Mouse (Mus musculus) midbrain, embryonic 14.5 days (tissue): ENCODE data around the gene Crcp. TPM values are rescaled to one million over a fixed set of nuclear protein-coding genes. Genes with fewer than 3 reads are reported as not detected.

Source experiments
- ATAC-seq: fragments of 200-750 bp; cut with Nextera tagmentation; 2 replicates; pipeline ENCODE4 v1.8.0; 2017; ENCODE audit warnings: moderate number of reproducible peaks, moderate library complexity; ENCODE audit not compliant: low FRiP score, low TSS enrichment
- DNase-seq: peaks from one replicate; pipeline ENCODE4 v3.0.0-alpha.2; 2015
- H3K27ac ChIP-seq: fragments of 300-500 bp; sonication (generic); replicated peaks from 2 replicates; pipeline ENCODE4 v1.5.1; 2014; ENCODE audit warnings: mild to moderate bottlenecking, low read depth, low read length, moderate library complexity
- H3K27me3 ChIP-seq: fragments of 300-500 bp; sonication (generic); 2 replicates; pipeline ENCODE4 v1.6.1; 2014; ENCODE audit warnings: low read length, control low read depth, mixed read lengths; ENCODE audit not compliant: control insufficient read depth, insufficient read depth
- H3K36me3 ChIP-seq: fragments of 300-500 bp; sonication (generic); 2 replicates; pipeline ENCODE4 v1.6.1; 2014; ENCODE audit warnings: low read length, control low read depth; ENCODE audit not compliant: control insufficient read depth, insufficient read depth
- H3K4me1 ChIP-seq: fragments of 300-500 bp; sonication (generic); 2 replicates; pipeline ENCODE4 v1.6.1; 2014; ENCODE audit warnings: mild to moderate bottlenecking, antibody characterized with exemption, low read length, control low read depth; ENCODE audit not compliant: control insufficient read depth, insufficient read depth
- H3K4me2 ChIP-seq: fragments of 300-500 bp; sonication (generic); 2 replicates; pipeline ENCODE4 v1.6.1; 2014; ENCODE audit warnings: mild to moderate bottlenecking, low read length, moderate library complexity
- H3K4me3 ChIP-seq: fragments of 300-500 bp; sonication (generic); replicated peaks from 2 replicates; pipeline ENCODE4 v1.5.1; 2014; ENCODE audit warnings: low read depth, low read length
- H3K9ac ChIP-seq: fragments of 300-500 bp; sonication (generic); replicated peaks from 2 replicates; pipeline ENCODE4 v1.6.1; 2014; ENCODE audit warnings: mild to moderate bottlenecking, low read length, moderate library complexity
- H3K9me3 ChIP-seq: fragments of 300-500 bp; sonication (generic); 2 replicates; pipeline ENCODE4 v1.6.1; 2016; ENCODE audit warnings: low read length, control low read depth, mixed read lengths; ENCODE audit not compliant: control insufficient read depth
- WGBS: fragments of 180-500 bp; shearing (Covaris S2); extraction: QIAGEN DNeasy Blood & Tissue Kit; methylation state at CpG from one replicate; pipeline ENCODE4 v1.1.7; 2014; 5-methylcytosine and 5-hydroxymethylcytosine counted together
- polyA plus RNA-seq: library from polyadenylated mRNA; unstranded; fragments of >200 nt; fragmentation: Nextera tagmentation; extraction: Ambion mirVana; gene quantifications from 2 replicates; pipeline ENCODE4 v1.2.1, GENCODE M21; 2014

Gene Crcp
- polyA plus RNA-seq, 1 experiment from 2014 or later = 54.8 TPM

DNA sequence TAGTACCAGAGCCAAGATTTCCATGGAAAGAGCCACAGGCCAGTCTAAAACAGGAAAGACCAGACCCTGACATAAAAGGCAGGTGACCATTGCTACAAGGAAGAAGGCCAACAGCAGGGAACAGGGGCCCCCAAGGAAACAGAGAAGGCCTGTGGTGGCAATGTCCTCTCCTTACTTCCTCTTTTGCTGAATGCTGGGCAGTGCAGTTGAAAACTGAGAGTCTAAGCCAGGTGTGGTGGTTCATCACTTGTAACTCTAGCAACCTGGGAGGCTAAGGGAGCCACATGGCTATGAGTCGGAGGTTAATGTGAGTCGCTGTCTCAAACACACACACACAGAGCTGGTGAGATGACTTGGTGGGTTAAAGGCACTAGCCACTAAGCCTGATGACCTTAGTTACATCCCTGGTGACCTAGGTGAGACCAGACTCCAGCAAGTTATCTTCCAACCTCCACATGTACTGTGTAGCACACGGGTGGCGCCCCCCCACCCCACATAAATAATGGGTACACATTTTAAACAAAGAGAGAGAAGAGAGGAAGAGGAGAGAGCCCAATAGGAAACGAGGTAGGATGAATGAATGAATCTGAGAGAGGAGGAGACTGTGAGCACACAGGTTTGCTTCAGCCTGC, 27.6 kb upstream of the Crcp start:
- Histone ChIP-seq H3K27ac (no peak overlapping the region), H3K4me1 (peaks cover 9% of the 10 kb centered on the region), H3K4me3 (peak overlapping the region; percentile 53; the same call in 1 of the 2 replicates), H3K9me3 (no peaks in the 10 kb centered on the region), H3K36me3 (no peaks in the 10 kb centered on the region), H3K27me3 (no peaks in the 10 kb centered on the region), H3K9ac (no peak overlapping the region), H3K4me2 (peak overlapping the region; percentile 82)
- 80% methylated on average over 5 of the region's 5 CpGs for WGBS
- ATAC-seq = no peak
- DNase-seq = no peak

DNA sequence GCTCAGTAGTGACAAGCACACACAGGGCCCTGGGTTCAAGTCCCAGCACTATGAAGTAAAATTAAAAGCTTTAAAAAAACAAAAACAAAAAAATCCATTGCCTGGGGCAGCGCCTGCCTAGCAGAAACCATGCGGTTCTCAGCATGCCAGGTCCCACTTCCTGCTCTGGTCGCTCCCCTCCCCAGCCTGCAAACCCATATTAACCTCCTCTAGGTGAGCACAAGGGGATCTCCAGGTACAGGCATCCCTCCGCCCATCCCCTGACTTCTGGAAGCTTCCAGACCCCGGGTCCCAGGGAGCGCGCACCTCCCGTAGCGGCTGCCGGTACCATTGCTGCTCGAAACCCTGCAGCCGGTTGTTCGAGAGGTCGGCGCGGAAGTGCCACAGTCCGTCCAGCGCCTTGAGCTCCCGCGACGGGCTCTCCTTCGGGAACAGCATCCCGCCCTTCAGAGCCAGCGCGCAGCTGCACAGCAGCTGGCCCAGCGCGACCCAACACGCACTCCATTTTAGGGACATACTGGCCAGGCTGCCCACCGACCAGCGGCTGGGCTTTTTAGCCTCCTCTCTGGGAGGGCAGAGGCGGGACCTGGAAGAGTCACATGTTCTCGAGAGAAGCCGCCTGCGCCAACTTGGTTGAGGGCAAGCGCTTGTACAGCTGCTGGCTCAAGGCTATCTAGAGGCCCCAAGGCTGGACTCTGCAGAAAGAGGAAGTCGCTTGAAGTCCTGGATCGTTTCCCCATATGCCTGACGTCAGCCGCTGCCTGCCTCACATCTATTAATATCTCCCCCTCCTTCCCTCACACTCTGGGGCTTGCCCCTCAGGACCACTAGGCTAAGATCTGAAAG, 26.6 kb upstream of the Crcp start, which contains the start of gene Gusb:
Gusb (minus strand) TSS at position 749 of the 846 bp plus-strand sequence.
- 0 out of 2 replicates have a peak within 1 kb of the TSS, but pooled peaks have one; percentile 26 for H3K27ac ChIP-seq
- H3K4me2 ChIP-seq = peak within 1 kb of the TSS; percentile 82
- H3K9me3 ChIP-seq = no peaks in the 10 kb centered on the region
- peak; percentile 83 for DNase-seq
- peak; percentile 76 for ATAC-seq
- H3K4me1 ChIP-seq = peaks cover 9% of the 10 kb centered on the region
- H3K4me3 ChIP-seq = peak within 1 kb of the TSS; percentile 53
- no peaks in the 10 kb centered on the region for H3K27me3 ChIP-seq
- WGBS = 3% methylated on average over 39 of the region's 39 CpGs
- peak within 1 kb of the TSS; percentile 77 for H3K9ac ChIP-seq
- H3K36me3 ChIP-seq = no peaks in the 10 kb centered on the region

DNA sequence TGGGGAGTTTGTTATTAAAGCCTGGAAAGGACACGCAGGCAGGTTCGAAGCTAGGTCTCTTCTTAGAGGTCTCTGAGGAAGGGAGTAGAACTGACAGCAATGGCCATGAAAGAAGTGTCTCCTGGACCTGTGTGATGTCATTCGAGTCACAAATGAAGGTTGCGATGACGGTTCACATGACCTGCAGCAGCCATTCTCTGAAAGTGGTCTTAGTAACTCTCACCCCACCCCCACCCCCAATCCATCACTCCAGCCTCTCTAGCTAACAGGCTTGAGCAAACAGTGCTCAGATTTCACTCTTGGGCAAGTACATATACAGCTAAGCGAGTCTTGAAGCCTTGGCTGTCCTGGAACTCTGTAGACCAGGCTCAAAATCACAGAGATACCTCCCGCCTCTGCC, 25.9 kb upstream of the Crcp start:
- 69% methylated on average over 7 of the region's 7 CpGs for WGBS
- Histone ChIP-seq H3K4me2 (peak overlapping the region; percentile 82), H3K27me3 (no peaks in the 10 kb centered on the region), H3K4me3 (peak overlapping the region; percentile 53), H3K36me3 (no peaks in the 10 kb centered on the region), H3K4me1 (peaks cover 9% of the 10 kb centered on the region), H3K9me3 (no peaks in the 10 kb centered on the region), H3K9ac (0 out of 2 replicates have a peak overlapping the region, but pooled peaks have one; percentile 77), H3K27ac (no peak overlapping the region)
- ATAC-seq (no peak), DNase-seq (no peak)

DNA sequence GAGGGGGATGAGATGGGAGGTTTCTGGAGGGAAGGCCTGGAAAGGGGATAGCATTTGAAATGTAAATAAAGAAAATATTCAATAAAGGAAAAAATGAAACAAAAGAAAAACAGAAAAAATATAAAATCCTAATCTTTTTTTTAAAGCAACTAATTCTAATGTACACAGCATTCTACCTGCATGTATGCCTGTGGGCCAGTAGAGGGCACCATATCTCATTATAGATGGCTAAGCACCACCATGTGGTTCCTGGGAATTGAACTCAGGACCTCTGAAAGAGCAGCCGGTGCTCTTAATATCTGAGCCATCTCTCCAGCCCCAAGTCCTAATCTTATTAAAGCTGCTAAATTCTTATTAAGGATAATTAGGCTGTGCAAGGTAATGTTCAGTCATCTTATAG, 21.7 kb upstream of the Crcp start:
- Histone ChIP-seq H3K9ac (no peak overlapping the region), H3K4me2 (no peak overlapping the region), H3K27me3 (no peaks in the 10 kb centered on the region), H3K4me3 (no peak overlapping the region), H3K4me1 (peaks cover 4% of the 10 kb centered on the region; the same call in 1 of the 2 replicates), H3K9me3 (no peaks in the 10 kb centered on the region), H3K27ac (no peak overlapping the region), H3K36me3 (0 out of 2 replicates have a peak, but pooled peaks cover 5% of the 10 kb centered on the region)
- no peak for DNase-seq
- 93% methylated on average over 1 of the region's 1 CpGs for WGBS
- ATAC-seq = no peak

DNA sequence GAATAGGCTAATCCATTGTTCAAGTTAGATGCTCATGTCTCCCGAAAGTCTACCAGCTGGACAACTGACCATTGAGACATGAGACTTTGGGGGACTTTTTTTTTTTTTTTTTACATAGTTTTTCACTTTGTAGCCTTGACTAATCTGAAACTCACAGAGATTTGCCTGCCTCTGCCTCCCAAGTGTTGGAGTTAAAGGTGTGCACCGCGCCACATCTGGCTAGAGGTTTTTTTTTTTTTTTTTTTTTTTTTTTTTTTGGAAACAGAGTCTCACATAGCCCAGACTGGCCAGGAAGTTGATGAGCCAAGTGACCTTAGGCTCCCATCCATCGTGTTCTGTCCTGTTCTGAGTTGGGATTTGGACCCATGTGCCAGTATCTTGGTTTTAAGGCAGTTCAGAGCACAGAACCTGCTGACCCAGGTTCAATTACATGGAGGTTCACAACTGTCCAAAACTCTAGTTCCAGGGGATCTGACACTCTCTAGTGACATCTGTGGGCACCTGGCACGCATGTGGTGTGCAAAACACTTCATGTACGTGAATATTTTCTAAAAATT, 21.0 kb upstream of the Crcp start:
- Histone ChIP-seq H3K4me2 (no peak overlapping the region), H3K9ac (no peak overlapping the region), H3K36me3 (0 out of 2 replicates have a peak, but pooled peaks cover 5% of the 10 kb centered on the region), H3K4me1 (no peaks in the 10 kb centered on the region), H3K27ac (no peak overlapping the region), H3K27me3 (no peaks in the 10 kb centered on the region), H3K4me3 (no peak overlapping the region), H3K9me3 (no peaks in the 10 kb centered on the region)
- ATAC-seq = no peak
- no peak for DNase-seq
- 79% methylated on average over 6 of the region's 6 CpGs for WGBS

DNA sequence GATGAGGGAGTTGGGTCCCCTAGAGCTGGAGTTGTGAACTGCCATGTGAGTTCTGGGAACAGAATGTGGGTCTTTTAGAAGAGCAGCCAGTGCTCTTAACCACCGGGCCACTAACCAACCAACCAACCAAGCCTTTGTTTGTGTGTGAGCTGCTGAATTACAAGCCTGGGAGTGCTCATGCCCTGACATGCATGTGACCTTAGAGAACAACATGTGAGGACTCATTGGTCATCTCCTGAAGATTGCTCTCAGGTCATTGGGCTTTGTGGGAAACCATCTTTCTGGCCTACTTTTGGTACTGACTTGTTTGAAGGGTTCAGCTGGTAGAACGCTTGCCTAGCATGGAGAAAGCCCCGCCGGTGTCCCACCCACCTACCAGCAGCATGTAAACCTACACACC, 19.3 kb upstream of the Crcp start:
- ATAC-seq (no peak), DNase-seq (no peak)
- 95% methylated on average over 4 of the region's 4 CpGs for WGBS

DNA sequence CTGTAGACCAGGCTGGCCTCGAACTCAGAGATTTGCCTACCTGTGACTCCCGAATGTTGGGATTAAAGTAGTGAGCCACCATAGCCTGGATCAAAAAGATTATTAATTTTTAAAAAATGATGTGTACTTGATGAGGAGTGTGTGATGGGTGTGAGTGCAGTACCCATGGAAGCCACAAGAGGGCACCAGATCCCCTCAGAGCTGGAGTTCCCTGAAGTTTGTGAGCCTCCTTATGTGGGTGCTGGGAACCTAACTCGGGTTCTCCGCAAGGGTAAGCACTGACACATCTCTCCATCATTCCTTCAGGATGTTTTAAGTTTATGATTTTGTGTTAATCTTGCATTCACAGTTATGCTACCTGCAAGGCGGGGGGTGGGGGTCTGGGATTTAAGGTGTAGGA, 18.1 kb upstream of the Crcp start:
- H3K4me1 ChIP-seq = no peaks in the 10 kb centered on the region
- H3K9ac ChIP-seq = no peak overlapping the region
- H3K27me3 ChIP-seq = no peaks in the 10 kb centered on the region
- H3K9me3 ChIP-seq = no peaks in the 10 kb centered on the region
- H3K27ac ChIP-seq = no peak overlapping the region
- H3K4me3 ChIP-seq = no peak overlapping the region
- H3K4me2 ChIP-seq = no peak overlapping the region
- ATAC-seq = no peak
- DNase-seq = no peak
- WGBS = 96% methylated on average over 5 of the region's 5 CpGs
- peaks cover 9% of the 10 kb centered on the region; the same call in 1 of the 2 replicates for H3K36me3 ChIP-seq

More for the DNA sequence above, 19.3 kb upstream of the Crcp start:
- no peak overlapping the region for H3K9ac ChIP-seq
- 0 out of 2 replicates have a peak, but pooled peaks cover 5% of the 10 kb centered on the region for H3K36me3 ChIP-seq
- H3K9me3 ChIP-seq = no peaks in the 10 kb centered on the region
- no peak overlapping the region for H3K4me2 ChIP-seq
- H3K27ac ChIP-seq = no peak overlapping the region
- no peaks in the 10 kb centered on the region for H3K27me3 ChIP-seq
- H3K4me3 ChIP-seq = no peak overlapping the region
- no peaks in the 10 kb centered on the region for H3K4me1 ChIP-seq

DNA sequence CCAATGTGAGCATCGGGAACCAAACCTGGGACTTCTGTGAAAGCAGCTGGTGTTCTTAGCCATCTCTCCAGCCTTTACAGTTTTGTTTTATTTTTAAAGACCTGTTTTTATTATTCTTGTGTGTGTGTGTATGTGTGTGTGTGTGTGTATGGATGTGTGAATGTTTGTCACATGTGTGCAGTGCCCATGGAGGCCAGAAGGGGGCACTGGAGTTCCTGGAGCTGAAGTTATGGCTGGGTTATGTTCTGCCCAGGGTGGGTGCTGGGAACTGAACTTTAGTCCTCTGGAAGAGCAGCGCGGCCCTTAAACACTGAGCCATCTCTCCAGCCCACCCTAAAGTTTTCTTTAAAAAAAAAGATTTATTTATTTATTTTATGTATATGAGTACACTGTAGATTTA, 14.0 kb upstream of the Crcp start:
- Histone ChIP-seq H3K27ac (no peak overlapping the region), H3K36me3 (peaks cover 11% of the 10 kb centered on the region; the same call in 1 of the 2 replicates), H3K27me3 (no peaks in the 10 kb centered on the region), H3K9ac (no peak overlapping the region), H3K9me3 (no peaks in the 10 kb centered on the region), H3K4me1 (no peaks in the 10 kb centered on the region), H3K4me2 (no peak overlapping the region), H3K4me3 (no peak overlapping the region)
- no peak for ATAC-seq
- no peak for DNase-seq
- 100% methylated on average over 3 of the region's 3 CpGs for WGBS
